35 mouse cellular contexts compared by ENCODE assay signal in the genomic region with DNA sequence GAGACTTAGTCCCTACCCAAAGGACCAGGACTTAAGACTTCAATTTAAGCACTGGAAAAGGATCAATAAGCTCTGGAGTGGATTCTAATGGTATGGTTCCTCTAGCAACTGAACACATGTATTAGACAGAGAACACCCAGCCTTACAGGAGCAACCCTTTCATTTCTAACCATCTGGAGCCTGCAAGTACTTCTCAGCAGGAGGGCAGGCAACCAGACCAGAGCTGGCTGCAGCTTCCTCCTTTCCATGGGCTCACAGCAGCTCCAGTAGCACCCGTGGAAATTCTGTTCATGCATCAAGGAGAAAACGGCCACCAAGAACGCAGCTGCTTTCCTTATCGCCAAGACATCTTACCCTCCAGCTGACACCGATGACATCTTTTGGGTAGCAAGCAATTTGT. TPM values are rescaled to one million over a fixed set of nuclear protein-coding genes. Genes with fewer than 3 reads are reported as not detected.
DNase-seq lines count a peak whose midpoint lies in the region; ATAC-seq and TF ChIP-seq lines count a peak whose summit lies in the region.
"Had no signal": no experiment of that assay in that cellular context is flagged by ENCODE, and none has a peak within 500 bp of the region (broad histone marks: within the 10 kb centered on the region; RNA-seq: fewer than 3 reads in every experiment).

No protein-coding gene starts in this region.

- H3K27me3 ChIP-seq in kidney, postnatal 0 days (ENCODE audit: insufficient read depth, low read length) = no peaks in the 10 kb centered on the region
- no peaks in the 10 kb centered on the region for H3K27me3 ChIP-seq in limb, embryonic 10.5 days (ENCODE audit: low read depth, poor library complexity, severe bottlenecking)
- H3K27me3 ChIP-seq: CH12.LX; hindbrain, embryonic 13.5 days; liver, embryonic 13.5 days; midbrain, embryonic 12.5 days; stomach, embryonic 15.5 days had no signal

- H3K4me2 ChIP-seq in kidney, postnatal 0 days (ENCODE audit: low read length) = no peak overlapping the region
- H3K4me2 ChIP-seq: heart, embryonic 11.5 days; hindbrain, embryonic 13.5 days; liver, embryonic 13.5 days; midbrain, embryonic 12.5 days; stomach, embryonic 15.5 days had no signal

- intact Hi-C loops in gastrocnemius, adult 2 months (cut with DNase I) = no loop called here
- intact Hi-C loops in gastrocnemius, postnatal 36 days (cut with DNase I) = no loop called here

- 49% methylated on average over 5 of the region's 5 CpGs for WGBS in kidney, postnatal 0 days
- WGBS in limb, embryonic 10.5 days = 74% methylated on average over 5 of the region's 5 CpGs

- no peaks in the 10 kb centered on the region for H3K36me3 ChIP-seq in kidney, postnatal 0 days (ENCODE audit: insufficient read depth, low read length)
- H3K36me3 ChIP-seq in limb, embryonic 10.5 days = no peaks in the 10 kb centered on the region
- H3K36me3 ChIP-seq: hindbrain, embryonic 13.5 days; midbrain, embryonic 12.5 days had no signal

- no peak for TF ChIP-seq CTCF in gastrocnemius, adult 2 months (IDR thresholded peaks at IDR 0.05)
- TF ChIP-seq CTCF in kidney, postnatal 0 days (IDR thresholded peaks at IDR 0.05; ENCODE audit: low read depth) = no peak

- H3K9me3 ChIP-seq in kidney, postnatal 0 days (replicated peaks; ENCODE audit: low read length) = no peaks in the 10 kb centered on the region
- H3K9me3 ChIP-seq in limb, embryonic 10.5 days (replicated peaks) = no peaks in the 10 kb centered on the region
- H3K9me3 ChIP-seq: hindbrain, embryonic 13.5 days; liver, embryonic 13.5 days; megakaryocyte, embryonic 14.5 days; midbrain, embryonic 12.5 days; stomach, embryonic 15.5 days had no signal

- no peak overlapping the region for H3K9ac ChIP-seq in kidney, postnatal 0 days (ENCODE audit: low read depth, low read length)
- H3K9ac ChIP-seq: hindbrain, embryonic 13.5 days; liver, embryonic 13.5 days; midbrain, embryonic 12.5 days; stomach, embryonic 15.5 days had no signal

- peak; percentile 15 to 23 for DNase-seq in cerebellum, adult 18-20 months
- DNase-seq in cerebellum, postnatal 4 days (ENCODE audit: low spot score in 2 of 2) = no peak
- DNase-seq in gastrocnemius, adult 2 months = peak; percentile 9
- DNase-seq in gastrocnemius, postnatal 36 days = no peak
- DNase-seq in kidney, postnatal 0 days (ENCODE audit: low spot score) = no peak
- DNase-seq in kidney, postnatal 4 days = no peak
- DNase-seq in limb, embryonic 10.5 days (ENCODE audit: low spot score) = no peak
- no peak for DNase-seq in spleen, postnatal 4 days (ENCODE audit: low spot score in 2 of 2)
- DNase-seq: adrenal gland, adult 8-10 months; gastrocnemius, postnatal 25 days; heart, adult 18-20 months; heart, postnatal 36 days; kidney, postnatal 14 days; layer of hippocampus, postnatal 36 days; liver, embryonic 13.5 days; lung, adult 18-20 months; lung, postnatal 4 days had no signal

- H3K27ac ChIP-seq in gastrocnemius, adult 2 months = no peak overlapping the region
- 0 out of 2 replicates have a peak overlapping the region, but pooled peaks have one; percentile 68 for H3K27ac ChIP-seq in kidney, postnatal 0 days
- H3K27ac ChIP-seq in limb, embryonic 10.5 days = peak overlapping the region; percentile 87
- H3K27ac ChIP-seq: hindbrain, embryonic 13.5 days; liver, embryonic 13.5 days; midbrain, embryonic 12.5 days had no signal

- no peak overlapping the region for H3K4me3 ChIP-seq in gastrocnemius, adult 2 months
- H3K4me3 ChIP-seq in kidney, postnatal 0 days (replicated peaks; ENCODE audit: low read depth, low read length) = no peak overlapping the region
- H3K4me3 ChIP-seq in limb, embryonic 10.5 days = no peak overlapping the region
- H3K4me3 ChIP-seq: erythroblast, embryonic 14.5 days; hindbrain, embryonic 13.5 days; liver, embryonic 13.5 days; megakaryocyte, embryonic 14.5 days; midbrain, embryonic 12.5 days; stomach, embryonic 15.5 days had no signal

- peaks cover 29% of the 10 kb centered on the region for H3K4me1 ChIP-seq in kidney, postnatal 0 days (replicated peaks; ENCODE audit: insufficient read depth, low read length)
- peaks cover 83% of the 10 kb centered on the region for H3K4me1 ChIP-seq in limb, embryonic 10.5 days

- no peak for ATAC-seq in kidney, postnatal 0 days (replicated peaks; ENCODE audit: low FRiP score, low read depth)
- ATAC-seq: intestine, postnatal 0 days; lung, postnatal 0 days had no signal

RNA-seq across cellular contexts. Expression of a gene that starts 39.0 kb away (rescaled TPM):
- total RNA-seq in gastrocnemius, adult 2 months (2021) = not detected
- not detected for total RNA-seq in gastrocnemius, postnatal 36 days (2021)
- 0.09 and 0.10 TPM in 2 replicates for polyA plus RNA-seq in kidney, postnatal 0 days (2015; fragmentation: Nextera tagmentation; extraction: Ambion mirVana)
- 0.11 TPM in 1 of 2 replicates, not detected in the other for polyA plus RNA-seq in limb, embryonic 10.5 days (2016; fragmentation: Nextera tagmentation; extraction: Ambion mirVana)
- total RNA-seq: gastrocnemius, postnatal 25 days; heart, adult 18-20 months; heart, postnatal 36 days; layer of hippocampus, adult 8-10 months; layer of hippocampus, postnatal 36 days; left cerebral cortex, postnatal 10 days; monocyte, adult 5-6 weeks had no signal
- polyA plus RNA-seq: C2C12; cerebellum, adult 2 months; cortical plate, adult 2 months; heart, embryonic 11.5 days; heart, embryonic 16.5 days; intestine, postnatal 0 days; liver, embryonic 13.5 days; neural tube, embryonic 14.5 days; small intestine, adult 2 months; stomach, embryonic 15.5 days had no signal

RNA-seq across cellular contexts. Expression of a gene that starts 42.5 kb away (rescaled TPM):
- 10 to 100 TPM; 68.2 to 84.3 TPM for total RNA-seq in gastrocnemius, adult 2 months (2021)
- total RNA-seq in gastrocnemius, postnatal 36 days (2021) = 10 to 100 TPM; 68.4 to 77.1 TPM
- polyA plus RNA-seq in kidney, postnatal 0 days (2015; fragmentation: Nextera tagmentation; extraction: Ambion mirVana) = 708 and 709 TPM in 2 replicates
- polyA plus RNA-seq in limb, embryonic 10.5 days (2016; fragmentation: Nextera tagmentation; extraction: Ambion mirVana) = 259 and 274 TPM in 2 replicates

RNA-seq across cellular contexts. Expression of a gene that starts 43.3 kb away (rescaled TPM):
- 10 to 100 TPM; 12.6 to 13.2 TPM for total RNA-seq in gastrocnemius, adult 2 months (2021)
- total RNA-seq in gastrocnemius, postnatal 36 days (2021) = 10 to 100 TPM in 1 of 2 experiments, 1 to 10 TPM in 1; 9.6 to 10.4 TPM
- polyA plus RNA-seq in kidney, postnatal 0 days (2015; fragmentation: Nextera tagmentation; extraction: Ambion mirVana) = 24.1 and 37.4 TPM in 2 replicates
- polyA plus RNA-seq in limb, embryonic 10.5 days (2016; fragmentation: Nextera tagmentation; extraction: Ambion mirVana) = 22.9 and 30.2 TPM in 2 replicates

Comparison
In these comparisons a context has a peak if more than half of its experiments do, and no peak if none do; other contexts are left out.
1. DNase-seq: peak in cerebellum, adult 18-20 months (2 of 2) and gastrocnemius, adult 2 months (single experiment); none in cerebellum, postnatal 4 days (0 of 2), gastrocnemius, postnatal 36 days (0 of 2), kidney, postnatal 0 days (single experiment), kidney, postnatal 4 days (0 of 2), limb, embryonic 10.5 days (single experiment) and spleen, postnatal 4 days (0 of 2).